Mouse (Mus musculus) yolk sac, embryonic 10.5 days (tissue): Measurements from ENCODE around the gene Prr19.

ENCODE experiments used
- DNase-seq: peaks from one replicate; pipeline ENCODE4 v3.0.0-alpha.2; 2017; ENCODE audit warnings: low spot score

Prr19 gene

GRCm38 (mm10) chr7:25275555-25276298 lies 25.5 kb upstream of the Prr19 start:
- no peak for DNase-seq

GRCm38 (mm10) chr7:25277405-25277804 lies 23.8 kb upstream of the Prr19 start:
- DNase-seq, result no peak

DNA sequence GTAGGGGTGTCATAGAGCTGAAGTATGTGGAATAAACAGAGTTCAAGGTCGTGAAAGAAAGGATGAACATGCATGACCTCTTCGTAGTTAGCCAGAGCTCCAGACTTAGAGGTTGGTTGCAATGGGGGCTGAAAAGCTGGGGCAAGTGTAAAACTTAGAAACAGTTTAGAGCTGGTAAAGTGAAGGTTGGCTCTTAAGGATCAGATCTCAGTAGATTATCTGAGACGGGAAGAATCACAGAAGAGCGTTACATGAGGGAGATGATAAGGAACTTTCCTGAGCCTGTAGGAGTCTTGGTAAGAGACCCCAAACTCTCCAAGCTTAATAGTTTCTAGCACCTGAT lies 23.2 kb upstream of the Prr19 start:
- no peak for DNase-seq

- peak; percentile 95 for DNase-seq
Observed at GRCm38 (mm10) chr7:25278341-25279075, 22.7 kb upstream of the Prr19 start.

DNA sequence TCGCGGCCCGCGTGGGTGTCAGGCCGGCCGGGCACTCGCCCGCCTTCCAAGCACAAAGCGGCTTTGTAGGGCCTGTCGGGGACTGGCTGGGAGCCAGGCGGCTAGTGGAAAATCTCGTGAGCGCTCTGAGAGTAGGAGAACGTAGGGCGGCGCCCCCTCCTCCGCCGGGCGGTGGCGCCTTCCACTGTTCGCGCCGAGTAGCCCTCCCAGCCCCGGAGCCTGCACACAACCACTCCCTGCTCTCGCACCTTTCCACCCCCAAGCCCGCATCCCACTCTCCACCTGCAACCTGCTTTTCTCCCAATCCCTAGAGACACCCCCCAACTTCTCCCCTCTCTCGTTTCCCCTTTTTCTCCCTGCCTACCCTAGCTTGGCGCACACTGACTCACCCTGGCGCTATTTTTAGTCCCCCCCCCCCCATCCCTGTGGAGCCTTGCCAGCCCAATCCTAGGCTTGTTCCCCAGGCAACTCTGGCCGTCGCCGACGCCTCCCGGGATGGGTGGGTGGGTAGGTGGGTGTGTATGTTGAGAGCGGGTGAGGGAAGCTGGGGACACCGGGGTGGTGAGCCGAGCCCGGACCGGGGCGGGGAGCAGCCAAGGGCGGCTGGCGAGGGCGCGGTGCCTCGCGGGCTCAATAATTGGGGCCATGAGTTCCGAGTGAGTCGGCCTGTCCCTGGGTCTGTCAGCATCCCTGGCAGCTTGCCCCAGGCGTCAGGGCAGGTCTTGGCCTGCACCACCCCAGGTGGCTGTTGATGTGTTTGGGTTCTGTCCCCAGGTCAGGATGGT lies 21.9 kb upstream of the Prr19 start:
- no peak for DNase-seq

DNA sequence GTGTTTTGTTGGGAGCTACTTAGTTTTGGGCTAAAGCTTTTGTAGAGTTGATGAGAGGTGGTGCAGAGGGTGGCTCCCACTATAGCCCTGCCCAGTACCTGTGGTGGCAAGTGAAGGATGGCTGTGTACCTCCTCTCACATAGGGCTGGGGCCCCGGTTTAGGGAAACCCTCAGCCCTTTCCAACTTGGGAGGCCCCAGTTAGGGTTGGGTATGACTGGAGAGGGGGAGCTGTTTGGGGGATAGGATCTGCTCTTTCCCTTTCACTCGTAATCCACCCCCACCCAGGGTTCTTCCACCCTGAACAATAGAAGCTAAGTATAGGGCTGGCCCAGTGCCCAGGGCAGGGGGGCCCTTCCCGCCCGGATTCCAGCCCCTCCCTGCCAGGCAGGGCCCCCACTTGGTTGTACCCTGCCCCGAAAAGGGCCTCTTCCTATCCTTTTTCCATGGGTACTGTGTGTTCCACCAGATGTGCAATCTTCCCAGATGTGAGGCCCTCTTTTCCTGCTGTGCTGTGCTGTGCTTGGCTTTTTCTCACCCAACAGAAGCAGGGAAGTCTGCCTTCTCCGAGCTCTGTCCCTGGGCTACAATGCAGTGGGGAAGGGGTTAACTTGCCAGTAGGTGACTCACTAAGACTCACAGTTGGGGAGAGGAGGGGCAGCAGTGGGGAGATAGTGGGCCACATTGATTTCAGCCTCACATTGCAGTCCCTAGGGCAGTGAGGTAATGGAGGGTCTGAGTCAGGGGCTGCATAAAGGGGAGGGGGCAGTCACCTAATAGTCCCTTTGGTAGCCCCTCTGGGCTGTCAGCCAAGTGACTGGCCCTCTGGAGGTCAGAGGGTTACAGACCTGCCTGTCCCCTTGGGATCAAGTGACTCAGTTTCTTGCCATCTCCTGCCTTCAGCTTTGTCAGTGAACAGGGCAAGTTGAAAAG lies 21.1 kb upstream of the Prr19 start:
- peak; percentile 31 for DNase-seq

- DNase-seq, result no peak
Observed at GRCm38 (mm10) chr7:25281166-25281733, 20.0 kb upstream of the Prr19 start.

DNA sequence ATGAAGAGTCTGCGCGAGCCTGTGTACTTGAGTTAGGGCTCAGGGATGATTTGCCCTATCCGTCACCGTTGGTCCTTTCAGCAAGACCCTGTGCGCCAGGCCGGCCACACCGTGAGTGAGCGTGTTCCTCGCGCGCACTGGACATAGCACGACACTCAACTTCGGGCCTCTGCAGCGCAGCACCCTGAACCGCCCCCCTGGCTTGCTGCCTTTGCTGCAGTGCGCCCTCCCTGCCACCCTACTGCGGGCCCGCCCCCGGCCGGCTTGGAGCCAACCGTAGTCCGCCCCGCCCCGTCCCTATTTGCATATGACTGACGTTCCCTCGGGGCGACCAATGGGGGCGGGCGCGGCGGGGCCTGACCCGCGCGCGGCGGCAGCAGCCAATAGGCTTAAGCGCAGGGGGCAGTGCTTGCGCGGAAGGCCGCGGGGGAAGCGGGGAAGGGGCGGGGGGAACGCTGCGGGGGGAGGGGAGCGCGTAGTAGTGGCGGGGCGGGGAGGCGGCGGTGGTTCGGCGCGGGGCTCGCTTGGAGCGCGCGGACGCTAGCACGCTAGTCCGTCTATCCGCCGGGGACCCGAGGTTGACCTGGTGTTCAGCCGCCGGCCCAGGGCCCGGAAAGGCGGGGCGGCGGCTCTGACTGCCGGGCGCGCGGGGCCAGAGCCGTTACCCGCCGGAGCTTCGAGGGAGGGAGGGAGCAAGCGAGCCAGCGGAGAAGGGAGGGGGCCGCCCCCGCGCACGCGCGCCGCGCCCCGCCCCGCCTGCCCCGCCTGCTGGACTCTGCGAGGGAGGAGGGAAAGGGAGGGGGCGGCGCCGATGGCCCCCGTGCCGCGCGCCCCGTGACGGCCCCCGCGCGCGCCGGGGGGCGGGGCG lies 19.2 kb upstream of the Prr19 start:
- DNase-seq, result peak; percentile 98

DNA sequence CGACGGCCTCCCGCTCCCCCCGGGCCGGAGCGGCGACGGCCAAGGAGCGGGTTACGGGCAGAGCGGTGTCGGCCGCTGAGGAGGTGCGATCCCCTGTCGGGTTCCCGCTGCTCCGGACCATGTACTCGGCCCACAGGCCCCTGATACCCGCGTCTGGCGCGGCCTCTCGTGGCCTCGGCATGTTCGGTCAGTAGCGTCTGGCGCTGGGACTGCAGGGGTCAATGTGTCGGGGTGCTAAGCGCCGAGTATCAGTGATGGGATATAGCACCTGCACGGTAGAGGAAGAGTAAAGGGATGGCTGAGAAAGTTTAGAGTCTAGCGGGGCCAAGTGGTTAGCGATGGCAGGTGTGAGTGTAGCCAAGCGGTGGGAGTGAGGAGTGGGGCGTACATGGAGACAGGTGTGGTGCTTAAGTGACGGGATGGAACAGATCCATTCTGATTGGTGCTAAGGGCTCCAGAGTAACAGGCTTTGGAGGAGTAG lies 18.4 kb upstream of the Prr19 start:
- peak; percentile 71 for DNase-seq

- no peak for DNase-seq
Observed at GRCm38 (mm10) chr7:25283637-25284036, 17.6 kb upstream of the Prr19 start.

DNA sequence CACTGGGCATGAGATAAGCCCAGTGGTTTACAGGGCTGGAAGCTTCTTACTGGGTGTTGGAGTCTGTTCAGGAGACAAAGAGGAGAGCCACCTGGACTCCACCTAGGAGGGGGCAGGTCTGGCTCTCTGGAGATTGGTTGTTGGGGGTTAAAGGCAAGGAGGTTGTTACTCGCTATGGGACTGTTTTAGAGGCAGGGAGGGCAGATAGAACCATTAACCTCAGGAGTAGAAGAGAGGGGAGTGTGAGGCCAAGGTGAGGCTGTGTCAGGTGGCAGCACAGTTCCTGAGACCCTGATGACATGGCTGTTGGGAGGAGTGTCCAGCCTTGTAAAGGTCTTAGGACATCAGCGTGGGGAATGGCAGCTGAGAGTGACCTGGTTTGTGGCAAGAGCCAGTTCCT lies 17.0 kb upstream of the Prr19 start:
- no peak for DNase-seq

GRCm38 (mm10) chr7:25284766-25285165 lies 16.4 kb upstream of the Prr19 start:
- no peak for DNase-seq

DNA sequence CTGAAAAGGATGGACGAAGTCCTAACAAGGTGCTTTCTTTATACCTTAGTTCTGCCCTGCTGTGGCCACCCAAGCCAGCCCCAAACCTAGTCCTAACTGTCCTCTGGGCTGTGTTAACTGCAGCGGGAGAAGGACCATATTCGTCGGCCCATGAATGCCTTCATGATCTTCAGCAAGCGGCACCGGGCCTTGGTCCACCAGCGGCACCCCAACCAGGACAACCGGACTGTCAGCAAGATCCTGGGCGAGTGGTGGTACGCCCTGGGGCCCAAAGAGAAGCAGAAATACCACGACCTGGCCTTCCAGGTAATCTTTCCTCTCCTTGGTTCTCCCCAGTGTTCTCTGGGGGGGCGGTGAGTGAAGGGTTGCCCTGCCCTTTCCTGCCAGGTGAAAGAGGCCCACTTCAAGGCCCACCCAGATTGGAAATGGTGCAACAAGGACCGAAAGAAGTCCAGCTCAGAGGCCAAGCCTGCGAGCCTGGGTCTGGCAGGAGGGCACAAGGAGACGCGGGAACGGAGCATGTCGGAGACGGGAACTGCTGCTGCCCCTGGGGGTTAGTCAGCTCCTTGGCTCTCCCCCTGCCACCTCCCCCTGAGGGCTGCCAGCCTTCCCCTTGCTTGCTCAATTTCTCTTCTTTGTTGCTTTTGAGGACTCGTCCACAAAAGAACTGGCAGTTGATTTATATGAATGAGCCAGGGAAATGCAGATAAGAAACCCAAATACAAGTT lies 15.5 kb upstream of the Prr19 start:
- no peak for DNase-seq

- DNase-seq, result no peak
Observed at GRCm38 (mm10) chr7:25286989-25287388, 14.2 kb upstream of the Prr19 start.

DNA sequence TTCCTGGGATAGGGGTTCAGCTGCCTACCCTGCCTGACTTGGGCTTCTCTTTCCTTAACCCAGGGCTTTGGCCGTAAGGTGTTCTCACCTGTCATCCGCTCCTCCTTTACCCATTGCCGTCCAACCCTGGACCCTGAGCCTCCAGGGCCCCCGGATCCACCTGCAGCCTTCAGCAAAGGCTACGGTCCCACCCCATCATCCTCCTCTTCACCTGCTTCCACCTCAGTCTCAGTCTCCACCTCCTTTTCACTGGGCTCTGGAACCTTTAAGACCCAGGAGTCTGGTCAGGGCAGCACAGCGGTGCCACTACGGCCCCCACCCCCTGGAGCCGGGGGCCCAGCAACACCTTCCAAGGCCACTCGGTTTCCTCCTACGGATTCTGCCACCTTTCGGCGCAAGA lies 13.2 kb upstream of the Prr19 start:
- DNase-seq, result no peak

GRCm38 (mm10) chr7:25288721-25289120 lies 12.5 kb upstream of the Prr19 start:
- no peak for DNase-seq

GRCm38 (mm10) chr7:25289925-25290324 lies 11.3 kb upstream of the Prr19 start:
- no peak for DNase-seq

- DNase-seq, result no peak
Observed at GRCm38 (mm10) chr7:25290463-25290862, 10.7 kb upstream of the Prr19 start.

GRCm38 (mm10) chr7:25290911-25291310 lies 10.3 kb upstream of the Prr19 start:
- no peak for DNase-seq

- no peak for DNase-seq
Observed at GRCm38 (mm10) chr7:25292107-25292506, 9.1 kb upstream of the Prr19 start.
